Mouse (Mus musculus): ENCODE results near the gene Cmss1.

DNA sequence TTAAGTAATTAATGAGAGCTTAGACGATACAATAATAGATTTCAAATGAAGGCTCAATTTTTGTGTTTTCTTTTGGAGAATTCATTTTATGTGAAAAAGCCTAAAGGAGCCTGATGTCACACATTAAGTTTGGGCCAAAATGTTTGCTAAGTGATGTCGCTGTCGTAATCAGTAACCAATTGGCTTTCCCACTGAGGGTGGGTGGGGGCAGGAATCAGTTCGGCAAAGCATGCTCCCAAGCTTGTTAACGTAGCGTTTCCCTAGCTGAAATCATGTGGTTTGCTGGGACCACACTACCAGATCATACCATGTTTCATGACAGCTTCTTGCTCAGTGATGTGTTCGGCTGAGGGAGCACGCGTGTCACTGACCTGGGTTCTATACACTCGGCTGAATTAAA is 91.0 kb downstream of the Cmss1 start:
- TF ChIP-seq CTCF (IDR thresholded peaks at IDR 0.05; ENCODE audit: low read depth) (no peak), EP300 (optimal IDR thresholded peaks at IDR 0.05) (no peak)

All from stomach, postnatal 0 days (tissue).